Mouse (Mus musculus) intestine, postnatal 0 days (tissue): ENCODE results near the gene Pcna. TPM values are rescaled to one million over a fixed set of nuclear protein-coding genes. Genes with fewer than 3 reads are reported as not detected.

ENCODE experiments used
- ATAC-seq: fragments of 200-750 bp; cut with Nextera tagmentation; 2 replicates; pipeline ENCODE4 v1.8.0; 2017; ENCODE audit warnings: mild to moderate bottlenecking, moderate TSS enrichment, moderate library complexity
- H3K27ac ChIP-seq: fragments of 300-500 bp; sonication (generic); 2 replicates; pipeline ENCODE4 v1.5.1; 2014; ENCODE audit warnings: mild to moderate bottlenecking, low read depth, low read length, moderate library complexity
- H3K27me3 ChIP-seq: fragments of 300-500 bp; sonication (generic); replicated peaks from 2 replicates; pipeline ENCODE4 v1.6.1; 2014; ENCODE audit warnings: low read length, mixed read lengths; ENCODE audit not compliant: control insufficient read depth, insufficient read depth
- H3K36me3 ChIP-seq: fragments of 300-500 bp; sonication (generic); 2 replicates; pipeline ENCODE4 v1.6.1; 2014; ENCODE audit warnings: mild to moderate bottlenecking, moderate library complexity; ENCODE audit not compliant: control insufficient read depth, insufficient read depth
- H3K4me1 ChIP-seq: fragments of 300-500 bp; sonication (generic); replicated peaks from 2 replicates; pipeline ENCODE4 v1.6.1; 2014; ENCODE audit warnings: antibody characterized with exemption, low read length, mixed read lengths; ENCODE audit not compliant: control insufficient read depth, insufficient read depth
- H3K4me2 ChIP-seq: fragments of 300-500 bp; sonication (generic); replicated peaks from 2 replicates; pipeline ENCODE4 v1.6.1; 2014; ENCODE audit warnings: low read depth, mild to moderate bottlenecking, moderate library complexity
- H3K4me3 ChIP-seq: fragments of 300-500 bp; sonication (generic); 2 replicates; pipeline ENCODE4 v1.5.1; 2014; ENCODE audit warnings: low read depth, low read length
- H3K9ac ChIP-seq: fragments of 300-500 bp; sonication (generic); 2 replicates; pipeline ENCODE4 v1.6.1; 2014; ENCODE audit warnings: mild to moderate bottlenecking, low read depth, low read length
- H3K9me3 ChIP-seq: fragments of 300-500 bp; sonication (generic); 2 replicates; pipeline ENCODE4 v1.6.1; 2016; ENCODE audit warnings: mixed run types; ENCODE audit not compliant: control insufficient read depth
- CTCF ChIP-seq: sonication (generic); IDR thresholded peaks from 2 replicates; pipeline ENCODE4 v1.5.1; 2016; ENCODE audit warnings: low read depth, mild to moderate bottlenecking, control low read depth, antibody characterized with exemption, moderate library complexity
- WGBS: fragments of 180-500 bp; shearing (Covaris S2); extraction: QIAGEN DNeasy Blood & Tissue Kit; methylation state at CpG from one replicate; pipeline ENCODE4 v1.1.7; 2014; 5-methylcytosine and 5-hydroxymethylcytosine counted together
- polyA plus RNA-seq: library from polyadenylated mRNA; unstranded; fragments of >200 nt; fragmentation: Nextera tagmentation; extraction: Ambion mirVana; gene quantifications from 2 replicates; pipeline ENCODE4 v1.2.1, GENCODE M21; 2015

Pcna gene
- polyA plus RNA-seq, 1 experiment from 2014 or later: 105 TPM

DNA sequence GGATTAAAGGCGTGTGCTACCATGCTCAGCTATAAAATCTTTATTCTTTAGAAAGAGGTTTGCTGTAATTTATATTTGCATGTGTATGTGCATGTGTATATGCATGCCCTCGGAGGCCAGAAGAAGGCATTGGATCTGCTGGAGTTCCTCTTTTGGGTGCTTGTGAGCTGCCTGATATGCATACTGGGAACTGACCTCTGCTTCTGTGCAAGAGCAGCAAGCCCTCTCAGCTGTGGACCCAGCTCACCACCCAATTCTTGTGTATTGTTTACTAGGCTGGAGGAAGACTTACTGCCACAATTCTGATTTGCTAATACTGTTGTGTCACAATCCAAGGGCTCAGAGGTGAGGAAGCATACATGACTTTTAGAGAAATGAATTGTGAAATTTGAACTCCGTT, 13.0 kb upstream of the Pcna start:
- H3K4me3 ChIP-seq: no peak overlapping the region
- H3K9me3 ChIP-seq: no peaks in the 10 kb centered on the region
- H3K4me2 ChIP-seq: no peak overlapping the region
- TF ChIP-seq CTCF: no peak
- H3K9ac ChIP-seq: no peak overlapping the region
- no peaks in the 10 kb centered on the region for H3K27me3 ChIP-seq
- H3K36me3 ChIP-seq: no peaks in the 10 kb centered on the region
- 0 out of 2 replicates have a peak, but pooled peaks cover 3% of the 10 kb centered on the region for H3K4me1 ChIP-seq
- WGBS: 80% methylated on average over 3 of the region's 3 CpGs
- H3K27ac ChIP-seq: no peak overlapping the region
- ATAC-seq: no peak

DNA sequence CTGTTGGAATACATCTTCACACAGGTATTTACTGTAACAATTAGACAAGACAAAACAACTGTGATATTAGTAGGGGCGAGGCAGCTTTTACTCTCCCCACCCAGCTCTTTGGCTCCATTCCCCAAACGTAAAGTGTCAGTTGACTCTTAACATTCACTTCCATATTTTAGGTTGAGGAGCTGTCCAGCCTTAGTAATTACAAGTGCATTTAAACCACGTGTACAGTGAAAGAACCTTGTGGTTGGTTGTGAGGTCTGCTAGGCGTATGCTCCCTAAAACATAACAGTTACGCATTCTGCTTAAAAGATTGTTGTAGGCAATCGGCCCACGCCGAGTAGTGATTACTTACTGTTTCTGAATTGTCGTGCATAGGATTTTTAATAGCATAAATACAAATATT, 12.1 kb upstream of the Pcna start:
- H3K4me3 ChIP-seq: no peak overlapping the region
- no peaks in the 10 kb centered on the region for H3K9me3 ChIP-seq
- 76% methylated on average over 9 of the region's 9 CpGs for WGBS
- no peak overlapping the region for H3K9ac ChIP-seq
- H3K36me3 ChIP-seq: no peaks in the 10 kb centered on the region
- H3K27me3 ChIP-seq: no peaks in the 10 kb centered on the region
- H3K4me1 ChIP-seq: 0 out of 2 replicates have a peak, but pooled peaks cover 3% of the 10 kb centered on the region
- H3K4me2 ChIP-seq: no peak overlapping the region
- ATAC-seq: no peak
- no peak overlapping the region for H3K27ac ChIP-seq
- no peak for TF ChIP-seq CTCF

DNA sequence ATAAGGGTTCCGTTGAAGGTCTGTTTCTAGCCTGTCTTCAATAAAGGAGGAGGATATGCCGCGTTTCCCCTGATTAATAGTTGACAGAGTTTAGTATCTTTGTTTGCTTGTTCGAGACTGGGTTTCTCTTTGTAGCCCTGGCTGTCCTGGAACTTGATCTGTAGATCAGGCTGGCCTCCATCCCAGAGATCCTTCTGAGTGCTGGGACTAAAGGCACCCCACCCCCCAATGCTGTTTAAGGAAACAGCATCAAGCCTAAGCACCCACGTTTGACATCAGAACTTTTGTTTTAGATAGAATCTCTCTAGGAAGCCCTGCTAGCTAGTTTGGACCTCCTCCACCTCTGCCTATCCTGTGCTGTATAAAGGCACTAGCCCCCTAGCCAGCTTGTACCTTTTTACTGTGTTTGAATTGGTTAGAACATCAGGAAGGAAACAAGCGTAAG, 11.2 kb upstream of the Pcna start:
- Histone ChIP-seq H3K9me3 (no peaks in the 10 kb centered on the region), H3K4me1 (0 out of 2 replicates have a peak, but pooled peaks cover 3% of the 10 kb centered on the region), H3K27me3 (no peaks in the 10 kb centered on the region), H3K9ac (no peak overlapping the region), H3K36me3 (no peaks in the 10 kb centered on the region), H3K27ac (0 out of 2 replicates have a peak overlapping the region, but pooled peaks have one; percentile 81), H3K4me2 (peak overlapping the region; percentile 93), H3K4me3 (peak overlapping the region; percentile 93)
- no peak for ATAC-seq
- 11% methylated on average over 6 of the region's 6 CpGs for WGBS
- TF ChIP-seq CTCF: no peak

GRCm38 (mm10) chr2:132263421-132264265, 10.5 kb upstream of the Pcna start:
- WGBS: under 1% methylated on average over 46 of the region's 47 CpGs
- H3K4me1 ChIP-seq: 0 out of 2 replicates have a peak, but pooled peaks cover 3% of the 10 kb centered on the region
- no peaks in the 10 kb centered on the region for H3K36me3 ChIP-seq
- H3K27ac ChIP-seq: peak overlapping the region; percentile 81
- H3K9me3 ChIP-seq: no peaks in the 10 kb centered on the region
- H3K27me3 ChIP-seq: no peaks in the 10 kb centered on the region
- TF ChIP-seq CTCF: no peak
- no peak; the same call in 1 of the 2 replicates for ATAC-seq
- peak overlapping the region; percentile 93 for H3K4me3 ChIP-seq
- H3K9ac ChIP-seq: peak overlapping the region; percentile 85
- peak overlapping the region; percentile 93 for H3K4me2 ChIP-seq

- no peaks in the 10 kb centered on the region for H3K9me3 ChIP-seq
- no peaks in the 10 kb centered on the region for H3K27me3 ChIP-seq
- under 1% methylated on average over 49 of the region's 49 CpGs for WGBS
- ATAC-seq: peak; percentile 100
- H3K4me3 ChIP-seq: peak within 1 kb of the TSS; percentile 93
- H3K27ac ChIP-seq: peak within 1 kb of the TSS; percentile 81
- H3K4me1 ChIP-seq: 0 out of 2 replicates have a peak, but pooled peaks cover 3% of the 10 kb centered on the region
- TF ChIP-seq CTCF: peak; percentile 97
- peak within 1 kb of the TSS; percentile 85 for H3K9ac ChIP-seq
- H3K4me2 ChIP-seq: peak within 1 kb of the TSS; percentile 93
- no peaks in the 10 kb centered on the region for H3K36me3 ChIP-seq
Measured at GRCm38 (mm10) chr2:132262879-132263398, 9.8 kb upstream of the Pcna start, which contains the start of gene Cds2. Gene Cds2 (plus strand): TSS chr2:132263148.

DNA sequence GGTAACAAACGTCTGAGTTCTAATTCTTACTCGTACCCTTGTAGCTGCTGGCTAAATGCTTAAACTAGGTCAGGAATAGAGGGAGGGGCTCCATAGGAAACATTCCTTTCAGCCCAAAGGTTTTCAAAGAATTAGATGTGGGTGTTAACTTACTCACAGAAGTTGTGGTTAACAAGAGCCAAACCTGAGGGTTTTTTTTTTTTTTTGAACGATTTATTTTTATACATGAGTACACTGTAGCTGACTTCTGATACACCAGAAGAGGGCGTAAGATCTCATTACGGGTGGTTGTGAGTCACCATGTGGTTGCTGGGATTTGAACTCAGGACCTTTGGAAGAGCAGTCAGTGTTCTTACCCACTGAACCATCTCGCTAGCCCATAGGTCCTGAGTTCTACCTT, 9.1 kb upstream of the Pcna start:
- Histone ChIP-seq H3K4me1 (0 out of 2 replicates have a peak, but pooled peaks cover 3% of the 10 kb centered on the region), H3K4me3 (no peak overlapping the region), H3K36me3 (no peaks in the 10 kb centered on the region), H3K27me3 (no peaks in the 10 kb centered on the region), H3K9ac (no peak overlapping the region), H3K27ac (no peak overlapping the region), H3K4me2 (peak overlapping the region; percentile 93; the same call in 1 of the 2 replicates), H3K9me3 (no peaks in the 10 kb centered on the region)
- TF ChIP-seq CTCF: no peak
- WGBS: 73% methylated on average over 6 of the region's 6 CpGs
- no peak for ATAC-seq
